Mouse (Mus musculus) midbrain, embryonic 15.5 days (tissue): ENCODE results near the gene Slc15a1. TPM values are rescaled to one million over a fixed set of nuclear protein-coding genes. Genes with fewer than 3 reads are reported as not detected.

ENCODE experiments used
- ATAC-seq: fragments of 200-750 bp; cut with Nextera tagmentation; replicated peaks from 2 replicates; pipeline ENCODE4 v1.8.0; 2017; ENCODE audit warnings: moderate TSS enrichment
- H3K27ac ChIP-seq: fragments of 300-500 bp; sonication (generic); 2 replicates; pipeline ENCODE4 v1.5.1; 2015; ENCODE audit warnings: mild to moderate bottlenecking, inconsistent platforms
- H3K27me3 ChIP-seq: fragments of 300-500 bp; sonication (generic); replicated peaks from 2 replicates; pipeline ENCODE4 v1.6.1; 2015; ENCODE audit warnings: inconsistent platforms
- H3K36me3 ChIP-seq: fragments of 300-500 bp; sonication (generic); replicated peaks from 2 replicates; pipeline ENCODE4 v1.6.1; 2015; ENCODE audit warnings: inconsistent platforms
- H3K4me1 ChIP-seq: fragments of 300-500 bp; sonication (generic); 2 replicates; pipeline ENCODE4 v1.6.1; 2015; ENCODE audit warnings: inconsistent platforms
- H3K4me2 ChIP-seq: fragments of 300-500 bp; sonication (generic); 2 replicates; pipeline ENCODE4 v1.6.1; 2015; ENCODE audit warnings: inconsistent platforms, mild to moderate bottlenecking, moderate library complexity
- H3K4me3 ChIP-seq: fragments of 300-500 bp; sonication (generic); 2 replicates; pipeline ENCODE4 v1.5.1; 2015; ENCODE audit warnings: mild to moderate bottlenecking, inconsistent platforms
- H3K9ac ChIP-seq: fragments of 300-500 bp; sonication (generic); 2 replicates; pipeline ENCODE4 v1.6.1; 2015; ENCODE audit warnings: mild to moderate bottlenecking, inconsistent platforms
- H3K9me3 ChIP-seq: fragments of 300-500 bp; sonication (generic); 2 replicates; pipeline ENCODE4 v1.6.1; 2016; ENCODE audit warnings: inconsistent platforms
- WGBS: fragments of 180-500 bp; shearing (Covaris S2); methylation state at CpG from one replicate; pipeline ENCODE4 v1.1.7; 2015; ENCODE audit warnings: mixed read lengths; 5-methylcytosine and 5-hydroxymethylcytosine counted together
- polyA plus RNA-seq: library from polyadenylated mRNA; unstranded; fragments of >200 nt; fragmentation: Nextera tagmentation; extraction: Ambion mirVana; gene quantifications from 2 replicates; pipeline ENCODE4 v1.2.1, GENCODE M21; 2015

Gene Slc15a1
- polyA plus RNA-seq, 1 experiment from 2014 or later = 0.08 TPM

- H3K4me1 ChIP-seq = no peaks in the 10 kb centered on the region
- WGBS = 100% methylated on average over 1 of the region's 1 CpGs
- H3K4me3 ChIP-seq = no peak overlapping the region
- H3K36me3 ChIP-seq = no peaks in the 10 kb centered on the region
- no peak overlapping the region for H3K4me2 ChIP-seq
- no peak for ATAC-seq
- no peaks in the 10 kb centered on the region for H3K27me3 ChIP-seq
- H3K27ac ChIP-seq = no peak overlapping the region
- H3K9me3 ChIP-seq = no peaks in the 10 kb centered on the region
- H3K9ac ChIP-seq = no peak overlapping the region
Measured at GRCm38 (mm10) chr14:121458521-121458920, 46.5 kb downstream of the Slc15a1 start.

GRCm38 (mm10) chr14:121457536-121457935 is 47.5 kb downstream of the Slc15a1 start:
- Histone ChIP-seq H3K4me2 (no peak overlapping the region), H3K36me3 (no peaks in the 10 kb centered on the region), H3K27me3 (no peaks in the 10 kb centered on the region), H3K4me3 (no peak overlapping the region), H3K9me3 (no peaks in the 10 kb centered on the region), H3K9ac (no peak overlapping the region), H3K4me1 (no peaks in the 10 kb centered on the region), H3K27ac (no peak overlapping the region)
- WGBS = 63% methylated on average over 6 of the region's 6 CpGs
- ATAC-seq = no peak

GRCm38 (mm10) chr14:121456416-121457285 is 48.4 kb downstream of the Slc15a1 start:
- no peak for ATAC-seq
- H3K36me3 ChIP-seq = no peaks in the 10 kb centered on the region
- 83% methylated on average over 11 of the region's 11 CpGs for WGBS
- no peak overlapping the region for H3K4me2 ChIP-seq
- H3K9ac ChIP-seq = no peak overlapping the region
- no peaks in the 10 kb centered on the region for H3K4me1 ChIP-seq
- no peaks in the 10 kb centered on the region for H3K9me3 ChIP-seq
- no peak overlapping the region for H3K4me3 ChIP-seq
- no peaks in the 10 kb centered on the region for H3K27me3 ChIP-seq
- no peak overlapping the region for H3K27ac ChIP-seq

- WGBS = 88% methylated on average over 15 of the region's 15 CpGs
- Histone ChIP-seq H3K4me3 (no peak overlapping the region), H3K9me3 (no peaks in the 10 kb centered on the region), H3K36me3 (no peaks in the 10 kb centered on the region), H3K4me2 (no peak overlapping the region), H3K27ac (no peak overlapping the region), H3K9ac (no peak overlapping the region), H3K27me3 (no peaks in the 10 kb centered on the region), H3K4me1 (peaks cover under 1% of the 10 kb centered on the region)
- no peak for ATAC-seq
Measured at GRCm38 (mm10) chr14:121455976-121456375, 49.1 kb downstream of the Slc15a1 start.

- no peak for ATAC-seq
- H3K4me1 ChIP-seq = peaks cover 4% of the 10 kb centered on the region
- H3K27me3 ChIP-seq = no peaks in the 10 kb centered on the region
- H3K9me3 ChIP-seq = no peaks in the 10 kb centered on the region
- H3K4me3 ChIP-seq = no peak overlapping the region
- no peak overlapping the region for H3K27ac ChIP-seq
- no peak overlapping the region for H3K9ac ChIP-seq
- WGBS = 9% methylated on average over 6 of the region's 6 CpGs
- no peaks in the 10 kb centered on the region for H3K36me3 ChIP-seq
- H3K4me2 ChIP-seq = no peak overlapping the region
Measured at GRCm38 (mm10) chr14:121455527-121455926, 49.5 kb downstream of the Slc15a1 start.

DNA sequence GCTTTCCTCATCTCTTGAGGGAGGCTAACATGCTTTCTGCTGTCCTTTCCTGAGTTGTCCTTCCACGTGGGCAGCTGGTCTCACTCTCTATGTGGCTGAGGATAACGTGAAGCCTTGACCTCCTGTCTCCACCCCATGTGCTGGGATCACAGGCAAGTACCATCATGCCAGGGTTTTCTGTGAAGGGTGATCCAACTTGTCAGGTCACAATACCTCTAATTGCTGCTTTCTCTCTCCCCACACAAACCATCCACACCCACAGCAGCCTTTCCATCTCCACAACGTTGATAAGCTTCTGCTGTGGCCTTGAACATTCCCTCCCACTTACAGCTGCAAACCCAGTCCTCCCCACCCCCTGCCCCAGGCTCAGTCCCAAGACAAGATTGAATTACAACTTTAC is 51.9 kb downstream of the Slc15a1 start:
- Histone ChIP-seq H3K4me2 (no peak overlapping the region), H3K9ac (no peak overlapping the region), H3K36me3 (no peaks in the 10 kb centered on the region), H3K4me3 (no peak overlapping the region), H3K9me3 (no peaks in the 10 kb centered on the region), H3K27me3 (no peaks in the 10 kb centered on the region), H3K4me1 (peaks cover 4% of the 10 kb centered on the region), H3K27ac (no peak overlapping the region)
- WGBS = 69% methylated on average over 3 of the region's 3 CpGs
- ATAC-seq = no peak

GRCm38 (mm10) chr14:121452227-121452626 is 52.8 kb downstream of the Slc15a1 start:
- WGBS = 91% methylated on average over 6 of the region's 6 CpGs

GRCm38 (mm10) chr14:121451424-121452029 is 53.5 kb downstream of the Slc15a1 start:
- H3K9me3 ChIP-seq = no peaks in the 10 kb centered on the region
- no peak overlapping the region for H3K4me3 ChIP-seq
- H3K36me3 ChIP-seq = no peaks in the 10 kb centered on the region
- H3K4me1 ChIP-seq = peaks cover 11% of the 10 kb centered on the region
- ATAC-seq = no peak
- H3K27me3 ChIP-seq = no peaks in the 10 kb centered on the region
- 67% methylated on average over 7 of the region's 7 CpGs for WGBS
- no peak overlapping the region for H3K9ac ChIP-seq
- no peak overlapping the region for H3K27ac ChIP-seq
- H3K4me2 ChIP-seq = no peak overlapping the region

More at GRCm38 (mm10) chr14:121452227-121452626, 52.8 kb downstream of the Slc15a1 start:
- H3K4me1 ChIP-seq = peaks cover 4% of the 10 kb centered on the region
- no peak for ATAC-seq
- no peak overlapping the region for H3K4me2 ChIP-seq
- no peak overlapping the region for H3K9ac ChIP-seq
- H3K36me3 ChIP-seq = no peaks in the 10 kb centered on the region
- no peaks in the 10 kb centered on the region for H3K27me3 ChIP-seq
- H3K27ac ChIP-seq = no peak overlapping the region
- no peaks in the 10 kb centered on the region for H3K9me3 ChIP-seq
- no peak overlapping the region for H3K4me3 ChIP-seq

DNA sequence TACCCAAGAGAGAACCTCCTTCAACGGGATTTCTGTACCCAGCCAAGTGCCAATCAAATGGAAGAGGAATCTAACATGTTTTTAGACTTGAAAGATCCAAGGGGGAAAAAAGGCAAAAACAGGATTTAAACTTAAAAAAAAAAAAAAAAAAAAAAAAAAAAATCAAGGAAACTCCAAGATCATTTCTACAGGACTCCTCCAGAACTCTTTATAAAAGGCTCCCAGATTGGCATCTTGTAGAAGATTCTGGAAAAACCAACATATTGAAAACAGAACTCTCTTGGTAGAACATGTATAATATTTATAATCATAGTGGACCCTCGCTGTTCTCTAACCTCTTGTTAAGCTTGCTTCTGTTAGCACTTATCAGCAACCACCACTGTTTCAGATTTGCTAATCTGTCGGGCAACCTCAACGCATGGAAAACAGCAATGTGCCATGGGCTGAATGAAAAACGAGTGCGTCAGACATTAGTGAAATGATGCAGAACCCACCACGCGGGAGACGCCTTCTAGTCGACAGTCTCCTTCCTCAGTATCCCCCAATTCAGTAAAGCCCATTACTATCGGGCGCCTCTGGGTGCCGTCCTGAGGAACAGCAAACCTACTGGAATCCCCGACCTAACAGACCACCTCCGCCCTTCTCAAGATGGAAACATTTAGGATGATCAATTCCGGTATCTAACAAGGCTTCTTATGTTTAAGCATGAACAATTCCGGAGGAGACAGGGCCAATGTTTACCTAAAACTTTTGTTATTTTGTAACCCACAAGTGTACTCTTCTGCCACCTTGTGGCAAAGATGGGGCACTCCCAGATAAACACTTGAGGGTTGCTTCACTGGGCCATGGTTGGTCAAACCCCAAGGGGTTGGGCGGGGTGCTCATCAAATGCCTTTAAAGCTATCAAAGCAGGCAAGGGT is 54.3 kb downstream of the Slc15a1 start:
- Histone ChIP-seq H3K36me3 (no peaks in the 10 kb centered on the region), H3K9me3 (no peaks in the 10 kb centered on the region), H3K27ac (no peak overlapping the region), H3K9ac (no peak overlapping the region), H3K4me1 (peaks cover 13% of the 10 kb centered on the region), H3K4me3 (0 out of 2 replicates have a peak overlapping the region, but pooled peaks have one; percentile 9), H3K4me2 (peak overlapping the region; percentile 42), H3K27me3 (no peaks in the 10 kb centered on the region)
- 0 out of 2 replicates have a peak, but pooled peaks have one; percentile 25 for ATAC-seq
- WGBS = 19% methylated on average over 18 of the region's 18 CpGs

GRCm38 (mm10) chr14:121446951-121447350 is 58.1 kb downstream of the Slc15a1 start:
- no peaks in the 10 kb centered on the region for H3K9me3 ChIP-seq
- WGBS = 17% methylated on average over 9 of the region's 9 CpGs

GRCm38 (mm10) chr14:121445194-121445593 is 59.9 kb downstream of the Slc15a1 start:
- Histone ChIP-seq H3K4me2 (no peak overlapping the region), H3K27ac (no peak overlapping the region), H3K36me3 (no peaks in the 10 kb centered on the region), H3K9ac (no peak overlapping the region), H3K27me3 (no peaks in the 10 kb centered on the region), H3K4me1 (peaks cover 9% of the 10 kb centered on the region; the same call in 1 of the 2 replicates), H3K9me3 (no peaks in the 10 kb centered on the region), H3K4me3 (no peak overlapping the region)
- 0 out of 2 replicates have a peak, but pooled peaks have one; percentile 46 for ATAC-seq
- 20% methylated on average over 8 of the region's 8 CpGs for WGBS

More at GRCm38 (mm10) chr14:121446951-121447350, 58.1 kb downstream of the Slc15a1 start:
- Histone ChIP-seq H3K27me3 (no peaks in the 10 kb centered on the region), H3K4me1 (peaks cover 13% of the 10 kb centered on the region), H3K36me3 (no peaks in the 10 kb centered on the region), H3K4me2 (peak overlapping the region; percentile 49), H3K27ac (no peak overlapping the region), H3K4me3 (peak overlapping the region; percentile 28), H3K9ac (no peak overlapping the region)
- ATAC-seq = peak; percentile 92

DNA sequence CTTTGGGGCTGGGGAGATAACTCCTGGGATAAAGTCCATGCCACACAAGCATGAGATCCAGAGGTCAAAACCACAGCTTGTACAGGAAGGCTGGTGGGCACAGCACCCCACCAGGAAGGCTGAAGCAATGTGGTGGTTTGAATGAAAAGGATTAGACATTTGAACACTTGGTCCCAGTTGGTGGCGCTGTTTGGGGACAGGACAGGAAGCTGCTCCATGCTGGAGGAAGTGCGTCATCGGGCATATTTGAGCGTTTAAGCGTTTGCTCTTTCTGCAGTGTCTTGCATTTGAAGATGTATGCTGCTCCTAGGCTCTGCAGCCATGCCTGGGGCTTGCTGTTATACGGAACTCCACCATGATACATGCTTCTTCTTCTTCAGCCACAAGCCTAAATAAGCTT is 64.2 kb downstream of the Slc15a1 start:
- Histone ChIP-seq H3K4me3 (no peak overlapping the region), H3K27me3 (no peaks in the 10 kb centered on the region), H3K4me1 (no peaks in the 10 kb centered on the region), H3K4me2 (no peak overlapping the region), H3K36me3 (no peaks in the 10 kb centered on the region), H3K27ac (no peak overlapping the region), H3K9me3 (no peaks in the 10 kb centered on the region), H3K9ac (no peak overlapping the region)
- WGBS = 92% methylated on average over 6 of the region's 6 CpGs
- ATAC-seq = no peak
